Mouse (Mus musculus): Measurements from ENCODE around the gene Rad23a.

- TF ChIP-seq CTCF (IDR thresholded peaks at IDR 0.05; ENCODE audit: low read depth, low read length) (no peak), POLR2A (IDR thresholded peaks at IDR 0.05; ENCODE audit: extremely low read depth, insufficient read depth, low read length) (no peak)
These were observed 43.1 kb downstream of the Rad23a start for GRCm38 (mm10) chr8:84797256-84797797.
